Mouse (Mus musculus): Measurements from ENCODE around the gene AI593442.

Gene AI593442

DNA sequence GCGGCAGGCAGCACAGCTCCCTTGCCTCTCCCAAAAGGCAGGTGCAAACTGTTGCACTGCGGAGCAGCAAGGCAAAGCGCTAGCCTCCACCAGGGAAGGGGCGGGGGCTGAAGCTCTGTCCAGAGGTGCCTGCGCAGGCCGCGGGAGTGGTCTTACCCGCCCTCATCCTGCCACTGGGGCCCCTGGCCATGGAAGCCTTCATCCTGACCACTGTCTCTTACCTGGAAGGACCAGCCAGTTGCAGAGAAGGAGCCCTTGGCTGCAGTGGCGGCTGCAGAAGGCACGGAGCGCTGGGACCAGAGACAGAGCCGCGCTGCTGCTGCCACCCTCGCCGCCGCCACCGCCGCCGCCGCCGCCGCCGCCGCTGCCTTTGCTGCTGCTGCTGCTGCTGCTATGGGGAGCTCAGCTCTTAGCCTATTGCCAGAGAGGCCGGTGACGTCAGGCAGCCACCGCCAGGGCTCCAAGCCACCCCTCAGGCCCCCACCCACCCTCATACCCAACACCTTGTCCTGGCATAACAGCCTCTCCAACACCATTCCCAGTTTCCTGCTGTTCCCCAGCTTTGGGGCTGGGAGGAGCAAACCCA, at the start of gene AI593442:
TSS of gene AI593442 (minus strand) at position 419 of the 586 bp plus-strand sequence.
- DNase-seq, result no peak

DNA sequence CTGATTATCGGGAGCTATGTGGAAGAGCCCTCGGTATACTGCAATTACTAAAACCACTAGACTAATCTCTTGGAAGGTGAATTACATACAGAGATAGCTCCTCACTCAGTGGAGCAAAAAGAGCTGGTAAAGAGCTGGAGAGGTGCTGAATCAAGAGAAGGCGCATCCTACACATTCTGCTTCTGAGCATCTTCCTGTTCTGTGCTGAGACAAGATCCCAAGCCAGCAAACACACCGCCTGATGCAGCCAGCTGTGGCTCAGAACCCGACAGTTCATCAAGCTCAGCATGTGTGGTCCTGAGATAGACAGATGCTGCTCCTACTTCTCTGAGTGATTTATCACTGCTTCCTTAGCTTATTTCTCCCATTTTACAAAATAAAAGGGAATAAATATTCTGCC, 49.2 kb upstream of the AI593442 start:
- DNase-seq, result no peak

DNA sequence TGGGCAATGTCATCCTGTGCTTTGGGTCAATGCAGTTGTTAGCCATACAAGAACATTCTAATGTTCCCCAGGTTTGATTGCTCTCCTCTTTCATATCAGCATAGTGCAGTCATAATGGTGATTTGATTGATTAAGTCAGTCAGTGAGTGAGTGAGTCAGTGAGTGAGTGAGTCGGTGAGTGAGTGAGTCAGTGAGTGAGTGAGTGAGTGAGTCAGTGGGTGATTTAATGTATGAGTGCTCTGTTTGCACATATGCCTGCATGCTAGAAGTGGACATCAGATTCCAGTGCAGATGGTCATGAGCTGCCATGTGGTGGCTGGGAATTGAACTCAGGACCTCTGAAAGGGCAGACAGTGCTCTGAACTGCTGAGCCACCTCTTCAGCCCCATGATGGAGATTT, 43.0 kb upstream of the AI593442 start:
- no peak for DNase-seq

DNA sequence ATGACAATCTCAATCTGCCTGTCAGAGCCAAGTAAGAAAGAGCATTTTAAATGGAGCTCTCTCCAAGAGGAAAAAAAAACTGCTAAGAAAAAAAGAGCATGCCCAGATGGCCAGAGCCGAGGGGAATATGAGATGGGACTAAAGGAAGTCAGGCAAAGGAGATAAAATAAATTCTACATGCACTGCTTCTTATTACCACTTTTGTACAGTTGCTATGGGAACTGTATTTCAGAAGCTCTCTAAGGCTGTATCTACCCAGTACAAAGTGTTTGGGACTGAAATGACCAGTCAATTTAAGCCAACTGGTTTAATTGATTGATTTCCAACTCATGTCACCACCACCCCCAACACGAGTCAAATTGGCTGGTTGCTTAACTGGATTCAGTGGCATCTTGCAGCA, 40.0 kb upstream of the AI593442 start:
- no peak for DNase-seq

- DNase-seq, result no peak
Measured at GRCm38 (mm10) chr9:52680036-52680435, 456 bp upstream of the AI593442 start.

- no peak for DNase-seq
Measured at GRCm38 (mm10) chr9:52678839-52679215, 753 bp downstream of the AI593442 start.

GRCm38 (mm10) chr9:52678179-52678838, 1.3 kb downstream of the AI593442 start:
- DNase-seq, result no peak

DNA sequence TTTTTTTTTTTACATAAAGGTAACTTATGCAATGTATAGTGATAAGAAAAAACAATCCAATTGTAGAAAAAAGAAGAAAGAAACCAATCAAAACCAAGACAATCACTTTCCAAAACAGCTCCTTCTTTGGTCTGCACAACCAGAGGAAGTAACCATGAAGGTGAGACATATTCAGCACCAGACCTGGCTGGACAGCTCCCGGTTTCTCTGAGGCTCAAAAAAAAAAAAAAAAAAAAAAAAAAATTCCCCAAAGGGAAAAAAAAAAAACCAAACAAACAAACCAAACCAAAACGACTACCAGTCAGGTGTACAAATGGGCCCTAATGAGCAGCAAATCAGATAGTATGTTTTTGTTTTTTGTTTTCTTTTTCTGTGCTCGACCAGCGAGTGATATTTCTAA, 3.0 kb downstream of the AI593442 start:
- peak; percentile 14 for DNase-seq

DNA sequence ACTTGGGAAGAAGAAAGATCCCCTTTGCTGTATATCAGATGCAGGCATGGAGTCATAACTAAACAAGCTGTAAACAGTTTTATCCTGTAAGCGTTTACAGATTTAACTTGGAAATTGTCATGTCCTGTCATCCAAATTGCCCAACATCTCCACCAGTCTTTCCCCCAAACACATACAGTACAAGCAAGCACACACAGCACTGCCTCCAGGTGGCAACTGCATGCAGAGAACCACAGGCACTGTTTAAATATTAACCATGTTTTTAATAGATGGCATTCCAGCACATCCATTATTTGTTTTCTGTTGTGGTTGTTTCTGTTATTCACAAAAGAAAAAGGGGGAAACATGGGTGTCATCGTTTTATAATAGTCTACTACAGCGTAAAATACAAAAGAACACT, 3.6 kb downstream of the AI593442 start:
- no peak for DNase-seq

DNA sequence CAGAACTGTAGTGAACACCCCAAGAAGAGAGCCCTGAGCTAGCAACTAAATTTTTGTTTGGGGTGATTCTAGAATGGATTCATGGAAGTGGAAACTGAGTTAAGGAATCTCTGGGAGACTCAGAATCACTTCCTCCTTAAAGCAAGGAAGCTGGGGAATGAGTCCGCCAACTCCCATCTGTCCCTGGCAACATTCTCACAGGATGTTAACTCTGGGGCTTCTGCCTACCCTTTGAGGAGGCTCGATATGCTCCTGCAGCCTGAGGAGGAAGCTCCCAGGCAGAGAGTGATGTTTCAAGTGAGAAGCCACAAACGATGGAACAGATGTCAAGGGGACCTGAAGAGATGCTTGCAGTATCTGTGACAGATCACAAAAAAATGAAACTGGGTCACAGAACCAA, 18.2 kb downstream of the AI593442 start:
- DNase-seq, result no peak

- DNase-seq, result no peak
Measured at GRCm38 (mm10) chr9:52650341-52650951, 29.1 kb downstream of the AI593442 start.

DNA sequence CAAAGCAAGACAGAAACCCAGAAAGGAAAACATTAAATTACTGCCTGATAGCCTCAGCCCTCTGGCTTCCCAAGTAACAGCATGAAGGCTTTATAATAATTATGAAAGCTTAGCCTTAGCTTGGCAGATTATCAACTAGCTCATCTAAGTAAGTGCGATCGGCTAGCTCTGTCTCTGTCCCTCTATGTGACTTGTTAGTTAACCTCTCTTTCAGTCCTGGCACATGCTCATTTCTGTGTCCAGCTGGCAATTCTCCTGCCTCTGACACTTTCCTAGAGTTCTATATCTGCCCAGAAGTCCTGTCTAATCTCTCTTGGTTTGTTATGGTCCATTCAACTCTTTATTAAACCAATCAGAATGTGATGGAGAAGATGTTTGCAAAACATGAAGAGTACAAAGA, 34.3 kb downstream of the AI593442 start:
- DNase-seq, result no peak

GRCm38 (mm10) chr9:52644626-52645025, 35.0 kb downstream of the AI593442 start:
- DNase-seq, result no peak

- DNase-seq, result no peak
Measured at GRCm38 (mm10) chr9:52644156-52644555, 35.4 kb downstream of the AI593442 start.

GRCm38 (mm10) chr9:52635991-52636390, 43.6 kb downstream of the AI593442 start:
- no peak for DNase-seq

DNA sequence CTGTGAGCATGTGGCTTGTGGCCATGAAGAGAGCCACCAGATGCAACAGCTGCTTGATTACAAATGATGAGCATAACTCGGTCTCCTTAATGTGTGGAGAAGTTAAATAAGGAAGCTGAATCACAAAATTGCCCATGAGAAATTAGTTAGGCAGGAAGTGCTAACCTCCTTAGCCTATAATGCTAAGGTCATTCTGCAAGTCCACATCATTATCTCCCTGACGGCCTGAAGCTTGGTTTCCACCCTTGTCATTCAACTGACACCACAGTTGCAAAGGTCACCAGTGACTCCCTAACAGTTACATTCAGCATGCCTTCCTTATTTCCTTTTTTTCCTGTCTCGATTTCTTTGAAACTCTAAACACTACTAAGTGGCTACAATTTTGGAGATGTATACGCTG, 55.7 kb downstream of the AI593442 start:
- DNase-seq, result no peak

Measured in thymus, postnatal 14 days (tissue).